Mouse (Mus musculus) liver, adult 2 months (tissue): ENCODE results near the gene Echdc3.

Experiments
- CTCF ChIP-seq: fragments of 200-500 bp; IDR thresholded peaks from 2 replicates; pipeline ENCODE4 v1.5.1; 2011; ENCODE audit warnings: low read depth, low read length, control low read depth
- POLR2A ChIP-seq: fragments of 200-500 bp; IDR thresholded peaks from 2 replicates; pipeline ENCODE4 v1.6.1; 2011; ENCODE audit warnings: low read length, control low read depth; ENCODE audit not compliant: insufficient read depth; ENCODE audit errors: extremely low read depth

GRCm38 (mm10) chr2:6212724-6213511 lies at the start of gene Echdc3:
- no peak for TF ChIP-seq CTCF
- 0 out of 2 replicates have a peak, but pooled peaks have one; percentile 47 for TF ChIP-seq POLR2A
